Mouse (Mus musculus) ES-E14 (cell line): ENCODE measurements around the gene D3Ertd751e.

Experiments
- CHD2 ChIP-seq: IDR thresholded peaks from 2 replicates; pipeline ENCODE4 v1.6.1; 2014; ENCODE audit warnings: mild to moderate bottlenecking, low read depth, low read length, inconsistent platforms
- HCFC1 ChIP-seq: IDR thresholded peaks from 2 replicates; pipeline ENCODE4 v1.6.1; 2012; ENCODE audit warnings: low read length, inconsistent platforms, borderline replicate concordance; ENCODE audit not compliant: insufficient read depth
- MAFK ChIP-seq: IDR thresholded peaks from 2 replicates; pipeline ENCODE4 v1.6.1; 2014; ENCODE audit warnings: mild to moderate bottlenecking, low read depth, low read length, inconsistent platforms; ENCODE audit not compliant: insufficient read depth
- ZC3H11A ChIP-seq: IDR thresholded peaks from 2 replicates; pipeline ENCODE4 v1.6.1; 2012; ENCODE audit warnings: low read depth, mild to moderate bottlenecking, inconsistent platforms, low read length, borderline replicate concordance
- ZNF384 ChIP-seq: IDR thresholded peaks from 2 replicates; pipeline ENCODE4 v1.6.1; 2012; ENCODE audit warnings: low read depth, low read length, inconsistent platforms

DNA sequence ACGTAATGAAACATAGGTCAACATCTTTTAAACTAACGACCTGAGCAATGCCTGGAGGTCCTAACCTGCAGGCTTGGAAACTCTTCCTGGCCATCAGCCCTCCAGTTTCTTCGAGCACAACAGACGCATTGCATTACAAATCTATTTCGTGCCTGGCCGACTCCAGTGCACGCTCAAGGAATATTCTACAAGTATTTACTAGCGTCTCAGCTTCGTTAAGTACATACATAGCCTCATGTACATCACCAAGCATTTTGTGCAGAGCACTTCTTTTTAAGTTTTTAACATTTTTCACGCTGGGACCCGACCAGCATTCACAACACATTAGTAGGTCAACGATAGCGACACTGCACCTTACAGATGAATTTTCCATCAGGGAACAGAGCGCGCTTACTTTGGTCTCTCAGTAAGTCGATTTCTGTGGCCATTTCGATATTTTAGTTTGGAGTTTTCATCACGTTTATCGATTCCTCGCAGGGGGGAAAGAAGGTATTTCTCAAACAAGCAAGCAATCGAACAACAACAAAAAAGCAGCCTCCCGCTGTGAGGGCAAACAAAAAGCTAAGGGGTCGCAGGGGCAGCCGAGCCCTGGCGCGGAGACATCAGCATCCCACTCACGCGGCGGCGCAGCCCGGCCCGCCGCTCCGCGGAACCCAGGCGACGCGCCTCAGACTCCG lies 672 bp upstream of the D3Ertd751e start:
- TF ChIP-seq MAFK, result no peak
- TF ChIP-seq CHD2, result no peak
- no peak for TF ChIP-seq ZC3H11A
- TF ChIP-seq ZNF384, result no peak
- no peak for TF ChIP-seq HCFC1
